Mouse (Mus musculus): ENCODE measurements around the gene Paqr5.

- TF ChIP-seq USF1 (IDR thresholded peaks at IDR 0.05; ENCODE audit: low read depth): no peak
- no peak for TF ChIP-seq POLR2A (IDR thresholded peaks at IDR 0.05; ENCODE audit: insufficient read length, low read depth)
- TF ChIP-seq REST (IDR thresholded peaks at IDR 0.05; ENCODE audit: insufficient read depth, insufficient read length): no peak
- TF ChIP-seq TCF12 (IDR thresholded peaks at IDR 0.05; ENCODE audit: insufficient read depth, poor library complexity, severe bottlenecking): no peak
- TF ChIP-seq MYOG (IDR thresholded peaks at IDR 0.05; ENCODE audit: control insufficient read depth in 1 of 3, insufficient read depth in 1 of 3, insufficient read length in 2 of 3, low read depth in 2 of 3): no peak
- TF ChIP-seq MAX (IDR thresholded peaks at IDR 0.05; ENCODE audit: low read depth): no peak
- no peak for TF ChIP-seq POLR2AphosphoS2 (IDR thresholded peaks at IDR 0.05; ENCODE audit: insufficient read length, low read depth)
- TF ChIP-seq E2F4 (IDR thresholded peaks at IDR 0.05; ENCODE audit: insufficient read depth): no peak
Measured at GRCm38 (mm10) chr9:61985183-61985863, 41.3 kb downstream of the Paqr5 start.

Measured in myocyte (in vitro differentiated cells).